Mouse (Mus musculus) testis, adult 2 months (tissue): ENCODE data around the gene Rnf130.

Experiments
- CTCF ChIP-seq: fragments of 200-500 bp; IDR thresholded peaks from 2 replicates; pipeline ENCODE4 v1.5.1; 2012; ENCODE audit warnings: low read depth, mild to moderate bottlenecking, inconsistent platforms, low read length, moderate library complexity; ENCODE audit not compliant: control insufficient read depth, insufficient read depth, insufficient replicate concordance
- POLR2A ChIP-seq: fragments of 200-500 bp; IDR thresholded peaks from 2 replicates; pipeline ENCODE4 v1.6.1; 2012; ENCODE audit warnings: low read depth, mild to moderate bottlenecking, inconsistent platforms, low read length, moderate library complexity; ENCODE audit not compliant: control insufficient read depth

DNA sequence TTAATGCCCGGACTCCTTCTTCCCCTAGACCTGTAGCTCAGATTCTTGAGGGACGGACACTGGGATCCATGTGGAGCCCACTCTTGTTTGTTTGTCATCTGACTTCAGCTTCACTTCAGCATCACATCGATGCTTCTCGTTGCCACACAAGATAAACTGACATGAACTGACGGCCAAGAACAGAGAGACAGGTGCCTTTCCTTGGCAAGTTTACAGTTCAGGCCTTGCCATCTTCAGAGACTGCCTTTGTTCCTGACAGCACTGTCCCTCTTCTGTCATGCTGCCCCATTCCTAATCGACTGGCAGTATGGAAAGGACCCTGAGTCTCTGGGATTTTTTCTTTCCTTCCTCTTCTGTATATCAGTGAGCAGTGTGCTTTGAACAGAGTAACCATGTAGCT lies 33.9 kb downstream of the Rnf130 start:
- TF ChIP-seq CTCF (no peak), POLR2A (no peak)
